Mouse (Mus musculus) c-Kit-positive CD71-positive TER-119-positive erythroid progenitor cells, embryonic 14.5 days (primary cell): Measurements from ENCODE around the gene Sdhaf3.
"Not testable (repeated sequence)": the region's sequence is repeated elsewhere in the genome, so short reads cannot be mapped to it uniquely, and the experiment has no call there.

Experiments
- DNase-seq: peaks from one replicate; pipeline ENCODE4 v3.0.0-alpha.2; 2013; ENCODE audit warnings: low spot score

The Sdhaf3 gene

DNA sequence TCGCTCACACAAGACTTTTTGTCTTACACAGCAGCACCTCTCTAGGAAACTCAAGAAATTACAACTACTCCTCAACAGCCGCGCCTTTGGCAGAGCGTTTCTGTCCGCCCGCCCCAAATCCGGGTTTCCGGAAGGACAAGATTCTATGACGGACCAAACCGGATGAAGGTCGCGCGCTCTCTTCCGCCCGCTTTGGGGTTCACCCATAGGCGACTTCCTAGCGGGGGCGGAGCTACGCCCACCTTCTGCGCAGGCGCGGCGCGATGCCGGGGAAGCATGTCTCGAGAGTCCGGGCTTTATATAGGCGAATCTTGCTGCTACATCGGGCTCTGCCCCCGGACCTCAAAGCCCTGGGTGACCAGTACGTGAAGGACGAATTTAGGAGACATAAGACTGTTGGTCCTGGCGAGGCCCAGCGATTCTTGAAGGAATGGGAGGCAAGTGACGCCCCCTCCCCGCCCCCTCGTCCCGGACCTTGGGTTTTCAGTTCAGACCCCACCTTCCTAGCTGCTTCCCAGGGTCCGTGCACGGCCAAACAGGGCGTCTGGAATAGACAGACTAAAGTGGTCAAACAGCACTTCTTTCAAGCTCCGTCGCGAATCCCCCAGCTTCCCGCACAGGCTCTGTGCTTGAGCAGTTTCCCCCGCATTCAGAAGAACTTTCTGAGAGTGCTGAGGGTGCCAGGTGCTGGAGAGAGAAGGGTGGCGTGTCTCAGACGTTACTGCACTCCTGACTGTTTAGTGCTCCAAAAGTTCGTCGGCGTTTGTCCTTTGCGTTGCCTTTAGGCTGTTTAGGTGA, at the start of gene Sdhaf3:
TSS of gene Sdhaf3 (plus strand) at position 241 of the 798 bp plus-strand sequence.
- DNase-seq: peak; percentile 91

- DNase-seq: no peak
Measured at GRCm38 (mm10) chr6:6909586-6909985, 46.2 kb upstream of the Sdhaf3 start.

GRCm38 (mm10) chr6:6914304-6914703, 41.5 kb upstream of the Sdhaf3 start:
- no peak for DNase-seq

- DNase-seq: peak; percentile 4
Measured at GRCm38 (mm10) chr6:6914849-6915525, 40.8 kb upstream of the Sdhaf3 start.

DNA sequence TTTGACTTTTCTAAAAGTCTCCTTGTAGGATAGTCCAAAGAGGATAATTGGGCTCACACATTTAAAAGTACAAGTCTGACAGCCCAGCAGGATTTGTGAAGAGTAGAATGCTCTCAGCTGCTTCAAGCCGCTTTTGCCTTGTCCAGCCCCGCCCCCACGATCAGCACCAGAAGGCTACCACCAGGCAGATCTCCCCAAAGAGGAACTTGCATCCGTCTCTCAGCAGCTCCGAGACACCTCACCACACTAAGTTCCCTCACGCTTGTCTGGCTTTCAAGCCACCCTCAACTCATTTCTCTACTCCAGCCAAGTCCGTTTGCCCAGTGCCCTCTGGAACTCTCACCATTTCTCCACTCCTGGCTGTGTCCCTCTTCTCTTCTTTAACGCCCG, 40.3 kb upstream of the Sdhaf3 start:
- DNase-seq: no peak

DNA sequence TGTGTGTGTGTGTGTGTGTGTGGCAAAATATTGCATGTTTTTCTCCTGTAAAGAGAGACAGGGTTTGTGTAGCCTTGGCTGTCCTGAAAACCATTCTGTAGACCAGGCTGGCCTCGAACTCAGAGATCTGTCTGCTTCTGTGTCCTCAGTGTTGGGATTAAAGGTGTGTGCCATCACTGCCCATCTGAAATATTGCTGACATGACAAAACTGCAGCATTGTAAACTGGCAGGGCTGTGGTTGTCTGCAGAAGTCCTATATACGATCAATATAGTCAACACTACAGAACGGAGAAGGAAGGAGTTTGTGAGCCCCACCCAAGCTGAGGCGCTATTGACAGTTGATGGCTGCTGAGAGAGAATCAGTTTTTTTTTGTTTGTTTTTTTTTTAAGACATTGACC, 38.5 kb upstream of the Sdhaf3 start:
- no peak for DNase-seq

GRCm38 (mm10) chr6:6925264-6925663, 30.5 kb upstream of the Sdhaf3 start:
- DNase-seq: no peak

DNA sequence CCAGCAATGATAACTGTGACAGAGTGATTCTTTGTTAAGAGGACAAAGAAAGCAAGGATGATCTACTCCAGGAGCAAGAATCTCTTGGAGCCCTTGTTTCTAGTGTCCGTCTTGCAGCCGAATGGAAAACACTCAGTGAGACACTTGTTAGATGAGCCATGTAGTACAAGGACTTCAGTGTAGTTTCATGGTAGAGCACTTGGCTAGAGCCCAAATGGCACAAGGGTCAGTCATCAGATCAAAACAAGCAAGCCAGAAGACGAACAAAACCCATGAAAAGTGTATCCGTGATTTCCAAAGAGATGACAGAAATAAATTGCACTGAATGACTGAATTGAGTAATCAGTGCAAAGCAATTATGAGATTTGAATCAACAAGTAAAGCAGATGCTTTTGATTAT, 25.0 kb upstream of the Sdhaf3 start:
- no peak for DNase-seq

DNA sequence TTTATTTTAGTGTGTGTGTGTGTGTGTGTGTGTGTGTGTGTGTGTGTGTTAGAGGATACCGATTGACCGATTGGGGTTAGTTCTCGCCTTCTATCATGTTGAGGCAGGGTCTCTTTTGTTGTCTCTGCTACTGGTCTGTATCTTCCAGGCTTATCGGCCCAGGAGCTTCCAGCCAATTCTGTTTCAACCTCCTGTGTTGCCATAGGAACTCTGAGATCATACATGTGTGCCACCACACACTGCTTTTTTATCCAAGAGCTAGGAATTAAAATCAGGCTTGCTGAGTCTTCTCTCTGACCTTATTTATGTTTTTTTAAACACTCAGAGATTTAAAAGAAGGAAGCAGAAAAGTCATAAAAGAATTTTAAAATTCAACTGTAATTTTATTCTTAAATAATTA, 24.3 kb upstream of the Sdhaf3 start:
- DNase-seq: no peak

DNA sequence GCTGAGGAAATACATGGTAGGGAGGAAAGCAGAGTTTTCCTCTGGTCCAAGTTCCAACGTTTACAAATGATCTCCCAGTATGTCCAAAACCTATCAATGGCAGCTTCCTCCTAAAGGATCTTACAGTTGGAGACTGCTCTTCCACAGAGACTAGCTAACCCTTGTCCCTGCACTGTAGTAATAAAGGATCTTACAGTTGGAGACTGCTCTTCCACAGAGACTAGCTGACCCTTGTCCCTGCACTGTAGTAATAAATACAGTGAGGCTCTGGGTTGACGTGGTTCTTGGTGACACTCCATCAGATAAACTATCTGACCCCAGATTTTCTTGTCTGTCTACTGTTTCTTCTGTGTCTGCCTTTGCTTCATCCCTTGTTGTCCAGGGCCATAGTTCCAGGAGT, 15.0 kb upstream of the Sdhaf3 start:
- no peak for DNase-seq

DNA sequence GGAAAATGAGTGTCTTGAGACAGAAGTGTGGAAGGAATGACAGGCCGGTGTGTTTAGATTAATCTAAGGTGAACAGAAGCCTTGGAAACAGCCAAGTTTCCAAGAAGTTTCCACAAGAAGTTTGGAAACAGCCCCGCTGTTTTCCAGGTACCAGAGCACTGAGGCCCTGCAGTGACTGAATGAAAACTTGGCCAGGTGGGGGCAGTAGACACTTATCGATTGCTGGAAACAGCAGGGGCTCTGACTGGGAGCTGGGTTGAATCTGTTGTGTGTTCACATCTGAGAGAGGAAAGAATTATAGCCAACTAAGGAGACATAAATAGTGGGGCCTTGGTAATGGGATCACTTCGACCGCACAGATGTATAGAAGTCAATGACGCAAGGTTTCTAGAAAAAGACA, 13.0 kb upstream of the Sdhaf3 start:
- DNase-seq: no peak

GRCm38 (mm10) chr6:6947650-6948049, 8.2 kb upstream of the Sdhaf3 start:
- DNase-seq: no peak

- no peak for DNase-seq
Measured at GRCm38 (mm10) chr6:6955395-6955763, 425 bp upstream of the Sdhaf3 start.

- DNase-seq: not testable (repeated sequence)
Measured at GRCm38 (mm10) chr6:6959234-6959633, 3.4 kb downstream of the Sdhaf3 start.

DNA sequence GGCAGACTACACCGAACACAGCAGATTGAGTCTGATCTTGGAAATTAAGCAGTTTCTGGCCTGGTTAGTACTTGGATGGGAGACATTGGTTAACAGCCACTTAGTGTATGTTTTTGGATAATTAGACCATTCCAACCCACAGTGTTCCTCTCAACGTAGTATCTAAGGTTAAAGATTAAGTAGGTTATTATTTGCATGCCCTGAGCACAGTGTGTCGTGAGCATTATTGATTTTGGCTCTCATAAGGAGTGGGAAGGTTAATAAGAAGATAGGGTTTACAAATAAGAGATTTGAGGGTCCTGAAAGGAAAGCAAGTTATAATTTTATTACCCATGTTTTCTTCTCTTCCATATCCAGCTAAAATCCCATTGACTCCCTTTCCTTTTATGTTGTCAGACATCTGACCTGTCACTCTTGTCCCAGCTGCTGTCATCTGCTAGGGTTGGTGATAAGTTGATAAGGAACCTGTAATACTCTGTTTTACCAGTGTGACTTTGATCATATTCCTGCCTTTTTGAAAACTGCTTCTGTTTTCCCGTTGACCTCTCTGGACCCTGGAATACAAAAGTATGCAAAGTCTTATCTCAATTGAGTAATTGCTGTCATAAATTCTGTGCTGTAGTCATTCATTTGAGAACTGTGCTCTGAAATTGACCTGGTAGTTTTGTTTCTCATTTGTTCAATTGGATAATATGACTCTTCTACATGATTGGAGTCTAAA, 41.6 kb downstream of the Sdhaf3 start:
- DNase-seq: no peak

DNA sequence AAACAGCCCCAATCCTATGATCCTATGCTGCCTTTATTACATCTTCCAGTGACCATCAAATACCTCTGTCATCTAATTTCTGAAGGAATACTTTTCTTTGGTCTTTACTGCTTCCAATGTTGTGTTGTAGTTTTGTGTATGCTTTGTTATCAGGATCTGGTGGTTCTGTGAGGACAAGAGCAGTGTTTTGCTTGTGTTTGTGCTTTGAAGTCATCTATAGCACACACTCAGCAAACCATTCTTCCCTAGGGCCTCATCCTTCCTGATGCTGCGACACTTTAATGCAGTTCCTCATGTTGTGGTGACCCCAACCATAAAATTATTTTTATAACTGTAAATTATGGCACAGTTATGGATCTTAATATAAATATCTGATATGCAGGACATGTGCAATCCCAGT, 42.2 kb downstream of the Sdhaf3 start:
- DNase-seq: no peak

DNA sequence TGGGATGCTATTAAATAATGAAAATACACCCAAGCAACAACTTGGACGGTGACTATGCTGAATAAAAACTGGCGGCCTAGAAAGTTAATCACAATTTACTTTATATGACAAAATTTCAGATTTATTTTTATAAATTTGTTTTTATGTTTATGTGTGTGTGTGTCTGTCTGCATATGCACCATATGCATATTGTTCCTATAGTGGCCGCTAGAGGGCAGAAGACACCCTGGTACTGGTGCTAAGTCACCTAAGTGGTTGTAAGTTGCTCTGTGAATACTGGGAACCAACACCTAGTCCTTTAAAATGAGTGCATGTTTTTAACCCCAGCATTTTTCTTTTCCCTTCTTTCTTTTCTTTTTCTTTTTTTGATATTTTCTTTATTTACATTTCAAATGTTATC, 43.2 kb downstream of the Sdhaf3 start:
- no peak for DNase-seq

- DNase-seq: no peak
Measured at GRCm38 (mm10) chr6:7003085-7003484, 47.3 kb downstream of the Sdhaf3 start.

- peak; percentile 4 for DNase-seq
Measured at GRCm38 (mm10) chr6:7004005-7004404, 48.2 kb downstream of the Sdhaf3 start.

- DNase-seq: no peak
Measured at GRCm38 (mm10) chr6:7038087-7038486, 82.3 kb downstream of the Sdhaf3 start.

- DNase-seq: no peak
Measured at GRCm38 (mm10) chr6:7038835-7039234, 83.0 kb downstream of the Sdhaf3 start.

- no peak for DNase-seq
Measured at GRCm38 (mm10) chr6:7041912-7042311, 86.1 kb downstream of the Sdhaf3 start.

DNA sequence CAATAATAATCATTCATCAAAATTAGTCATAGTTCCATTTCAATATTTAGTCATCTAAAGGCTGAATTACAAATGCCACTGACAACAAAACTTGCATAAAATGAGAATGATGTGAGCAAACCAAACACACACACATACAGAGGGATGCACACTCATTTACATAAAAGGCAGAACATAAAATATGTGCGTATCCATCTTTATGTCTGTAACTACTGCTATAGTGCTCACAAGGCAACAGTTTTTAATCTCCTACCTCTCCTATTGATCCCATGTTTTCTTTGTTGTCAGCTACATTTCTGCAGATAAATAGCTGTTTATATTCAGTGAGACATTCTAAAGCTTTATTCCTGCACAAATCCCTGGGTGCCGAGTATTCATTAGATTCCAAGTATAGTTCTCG, 107.0 kb downstream of the Sdhaf3 start:
- DNase-seq: no peak
